Mouse (Mus musculus) bone marrow macrophage, adult 2 months (primary cell): ENCODE data around the gene Smim23.

ENCODE experiments used
- CTCF ChIP-seq: IDR thresholded peaks from 2 replicates; pipeline ENCODE4 v1.5.1; 2012; ENCODE audit warnings: low read depth, mild to moderate bottlenecking, low read length, moderate library complexity
- POLR2A ChIP-seq: IDR thresholded peaks from 2 replicates; pipeline ENCODE4 v1.6.1; 2012; ENCODE audit warnings: mild to moderate bottlenecking, low read depth, low read length, borderline replicate concordance

DNA sequence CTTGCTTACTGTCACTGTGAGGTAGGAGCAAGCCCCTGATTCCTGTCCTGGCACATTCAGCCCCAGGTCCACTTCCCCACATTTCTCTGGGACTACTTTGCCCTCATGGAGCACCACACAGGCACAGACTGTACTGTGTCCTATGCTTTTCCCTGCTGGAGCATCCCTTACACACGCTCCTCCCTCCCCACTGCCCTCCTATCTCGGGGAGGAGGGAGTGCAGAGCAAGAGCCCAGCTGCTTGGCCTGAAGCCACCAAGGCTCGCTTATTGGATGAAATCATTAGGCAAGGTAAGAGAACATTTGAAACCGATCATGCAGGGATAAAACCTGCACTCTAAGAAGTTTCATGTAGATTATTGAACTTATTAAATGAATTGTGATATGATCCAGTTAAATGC lies 20.7 kb downstream of the Smim23 start:
- TF ChIP-seq CTCF, result no peak
- no peak for TF ChIP-seq POLR2A
